Mouse (Mus musculus) neural tube, embryonic 15.5 days (tissue): Measurements from ENCODE around the gene Spns2. TPM values are rescaled to one million over a fixed set of nuclear protein-coding genes. Genes with fewer than 3 reads are reported as not detected.

Experiments
- ATAC-seq: fragments of 200-750 bp; cut with Nextera tagmentation; 2 replicates; pipeline ENCODE4 v1.8.0; 2017; ENCODE audit warnings: mild to moderate bottlenecking, moderate TSS enrichment, moderate library complexity; ENCODE audit not compliant: low FRiP score
- H3K27ac ChIP-seq: fragments of 300-500 bp; sonication (generic); replicated peaks from 2 replicates; pipeline ENCODE4 v1.5.1; 2015; ENCODE audit warnings: mild to moderate bottlenecking, inconsistent platforms
- H3K27me3 ChIP-seq: fragments of 300-500 bp; sonication (generic); replicated peaks from 2 replicates; pipeline ENCODE4 v1.6.1; 2015; ENCODE audit warnings: inconsistent platforms
- H3K36me3 ChIP-seq: fragments of 300-500 bp; sonication (generic); 2 replicates; pipeline ENCODE4 v1.6.1; 2015; ENCODE audit warnings: inconsistent platforms
- H3K4me1 ChIP-seq: fragments of 300-500 bp; sonication (generic); 2 replicates; pipeline ENCODE4 v1.6.1; 2015; ENCODE audit warnings: inconsistent platforms
- H3K4me2 ChIP-seq: fragments of 300-500 bp; sonication (generic); 2 replicates; pipeline ENCODE4 v1.6.1; 2015; ENCODE audit warnings: inconsistent platforms, mild to moderate bottlenecking, moderate library complexity
- H3K4me3 ChIP-seq: fragments of 300-500 bp; sonication (generic); replicated peaks from 2 replicates; pipeline ENCODE4 v1.5.1; 2015; ENCODE audit warnings: mild to moderate bottlenecking, inconsistent platforms
- H3K9ac ChIP-seq: fragments of 300-500 bp; sonication (generic); replicated peaks from 2 replicates; pipeline ENCODE4 v1.6.1; 2015; ENCODE audit warnings: mild to moderate bottlenecking, inconsistent platforms
- H3K9me3 ChIP-seq: fragments of 300-500 bp; sonication (generic); replicated peaks from 2 replicates; pipeline ENCODE4 v1.6.1; 2016; ENCODE audit warnings: inconsistent platforms
- WGBS: fragments of 180-500 bp; shearing (Covaris S2); methylation state at CpG from one replicate; pipeline ENCODE4 v1.1.7; 2015; ENCODE audit warnings: mixed read lengths; 5-methylcytosine and 5-hydroxymethylcytosine counted together
- polyA plus RNA-seq: library from polyadenylated mRNA; unstranded; fragments of >200 nt; fragmentation: Nextera tagmentation; extraction: Ambion mirVana; gene quantifications from 2 replicates; pipeline ENCODE4 v1.2.1, GENCODE M21; 2015

The Spns2 gene
- polyA plus RNA-seq, 1 experiment from 2014 or later: 12.6 TPM

DNA sequence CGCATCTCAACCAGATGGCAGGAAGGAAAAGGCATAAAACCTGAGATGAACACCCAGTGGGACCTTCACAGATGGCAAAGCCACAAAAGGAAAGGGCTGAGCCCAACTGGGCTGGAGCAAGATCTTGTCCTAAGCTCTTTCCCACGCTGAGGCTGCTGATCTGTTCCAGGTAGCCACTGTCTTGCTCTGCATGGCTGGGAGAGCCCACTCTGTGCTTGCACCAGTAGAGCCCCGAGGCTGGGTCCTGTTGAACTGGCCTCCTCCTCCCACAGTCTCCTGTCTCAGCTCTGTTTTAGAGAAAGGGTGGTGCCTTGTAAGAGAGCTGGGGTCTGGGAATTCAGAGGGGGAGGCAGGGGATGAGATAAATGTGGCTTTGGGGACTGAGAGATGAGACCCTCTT, 82.6 kb downstream of the Spns2 start:
- peaks cover 25% of the 10 kb centered on the region for H3K4me1 ChIP-seq
- H3K27me3 ChIP-seq: peaks cover 31% of the 10 kb centered on the region
- 20% methylated on average over 3 of the region's 3 CpGs for WGBS
- no peak overlapping the region for H3K9ac ChIP-seq
- H3K9me3 ChIP-seq: no peaks in the 10 kb centered on the region
- no peak overlapping the region for H3K4me3 ChIP-seq
- H3K4me2 ChIP-seq: no peak overlapping the region
- no peak overlapping the region for H3K27ac ChIP-seq
- no peaks in the 10 kb centered on the region for H3K36me3 ChIP-seq
- no peak for ATAC-seq

DNA sequence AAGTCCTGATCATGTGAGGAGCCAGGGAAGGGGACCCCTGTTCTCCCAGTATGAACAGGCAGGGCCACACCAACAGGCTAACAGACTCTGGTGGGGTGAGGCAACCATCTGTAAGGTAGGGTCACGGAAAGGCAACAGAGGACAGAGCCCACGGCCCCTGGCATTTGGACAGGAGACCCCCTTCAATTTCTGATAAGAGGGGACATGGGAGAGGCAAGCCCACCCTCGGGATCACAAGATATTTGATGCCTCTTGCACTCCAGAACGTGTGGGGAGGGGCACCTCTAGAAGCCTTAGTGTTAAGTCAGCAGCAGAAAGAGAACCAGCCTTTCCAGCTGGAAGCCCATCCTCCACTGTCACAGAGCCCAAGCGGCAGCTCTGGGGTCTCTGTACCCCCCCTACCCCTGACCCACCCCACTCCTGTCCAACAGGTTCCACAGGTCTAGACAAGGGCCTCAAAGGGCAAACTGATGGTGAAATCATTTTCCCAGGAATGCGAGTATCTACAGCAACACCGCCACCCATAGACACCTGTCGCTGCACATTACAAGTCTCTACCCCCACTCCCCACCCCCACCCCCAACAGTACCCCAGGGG, 83.5 kb downstream of the Spns2 start:
- WGBS: 60% methylated on average over 8 of the region's 8 CpGs
- Histone ChIP-seq H3K9me3 (no peaks in the 10 kb centered on the region), H3K27ac (no peak overlapping the region), H3K4me2 (no peak overlapping the region), H3K36me3 (no peaks in the 10 kb centered on the region), H3K4me1 (peaks cover 17% of the 10 kb centered on the region), H3K4me3 (no peak overlapping the region), H3K27me3 (peaks cover 27% of the 10 kb centered on the region), H3K9ac (no peak overlapping the region)
- no peak for ATAC-seq

DNA sequence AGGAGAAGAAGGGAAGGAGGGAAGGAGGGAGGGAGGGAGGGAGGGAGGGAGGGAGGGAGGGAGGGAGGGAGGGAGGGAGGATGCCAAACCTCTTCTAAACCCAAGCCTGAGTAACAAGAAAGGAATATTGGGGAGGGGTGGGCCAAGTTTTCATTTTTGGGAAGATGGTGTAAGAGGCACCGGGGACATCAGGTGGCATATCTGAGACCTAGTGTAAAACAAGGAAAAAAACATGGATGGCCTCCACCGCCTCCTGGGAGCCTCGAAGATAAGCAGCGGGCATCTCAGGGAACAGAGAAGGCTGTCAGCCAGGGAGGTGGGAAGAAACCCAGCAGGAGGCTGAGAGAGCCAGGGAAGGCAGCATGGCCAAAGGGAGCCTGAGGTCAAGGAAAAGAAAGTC, 84.2 kb downstream of the Spns2 start:
- H3K9me3 ChIP-seq: no peaks in the 10 kb centered on the region
- no peaks in the 10 kb centered on the region for H3K36me3 ChIP-seq
- no peak overlapping the region for H3K4me2 ChIP-seq
- WGBS: 73% methylated on average over 4 of the region's 4 CpGs
- H3K4me1 ChIP-seq: peaks cover 10% of the 10 kb centered on the region
- H3K9ac ChIP-seq: no peak overlapping the region
- H3K27me3 ChIP-seq: peaks cover 25% of the 10 kb centered on the region
- ATAC-seq: no peak
- no peak overlapping the region for H3K27ac ChIP-seq
- no peak overlapping the region for H3K4me3 ChIP-seq

DNA sequence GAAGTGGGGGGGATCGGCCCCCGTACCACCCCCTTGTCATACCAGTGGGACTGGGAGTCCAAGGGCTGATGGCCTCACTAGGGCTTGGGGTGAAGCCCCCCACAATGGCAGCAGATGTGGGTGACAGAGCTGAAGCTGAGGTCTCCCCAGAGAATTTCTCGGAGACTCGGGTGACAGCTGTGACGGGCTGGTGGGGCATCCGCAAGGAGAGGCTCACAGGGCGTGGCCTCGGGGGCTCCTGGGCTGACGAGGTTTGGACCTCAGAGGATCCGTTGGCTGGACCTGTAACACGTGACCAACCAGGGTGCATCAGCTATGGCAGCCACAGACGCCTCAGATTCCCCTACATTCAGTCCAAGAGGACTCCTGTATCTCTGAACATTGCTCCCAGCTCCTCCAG, 86.7 kb downstream of the Spns2 start:
- no peak overlapping the region for H3K9ac ChIP-seq
- no peak overlapping the region for H3K4me3 ChIP-seq
- no peak for ATAC-seq
- H3K27ac ChIP-seq: no peak overlapping the region
- no peaks in the 10 kb centered on the region for H3K9me3 ChIP-seq
- H3K4me1 ChIP-seq: no peaks in the 10 kb centered on the region
- H3K4me2 ChIP-seq: no peak overlapping the region
- peaks cover 8% of the 10 kb centered on the region; the same call in 1 of the 2 replicates for H3K27me3 ChIP-seq
- WGBS: 92% methylated on average over 12 of the region's 12 CpGs
- no peaks in the 10 kb centered on the region for H3K36me3 ChIP-seq

DNA sequence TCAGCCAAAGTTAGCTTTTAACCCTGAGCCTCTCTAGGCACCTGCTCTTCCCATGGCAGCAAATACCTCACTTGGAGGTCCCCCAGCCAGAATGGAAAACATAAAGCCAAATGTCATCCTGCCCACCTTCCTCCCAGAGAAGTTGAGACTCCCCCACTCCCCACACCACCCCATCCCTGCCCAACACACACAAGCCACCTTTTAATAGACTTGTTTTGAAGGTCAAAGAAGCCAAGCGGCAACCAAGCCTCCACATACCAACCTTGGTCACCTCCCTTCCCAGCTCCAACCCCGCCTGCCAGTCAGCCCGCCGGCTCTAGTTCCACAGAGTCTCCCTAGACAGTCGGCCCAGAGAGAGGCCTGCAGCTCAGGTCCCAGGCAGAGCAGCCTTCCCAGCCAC, 87.7 kb downstream of the Spns2 start:
- Histone ChIP-seq H3K4me3 (no peak overlapping the region), H3K4me1 (no peaks in the 10 kb centered on the region), H3K27ac (no peak overlapping the region), H3K4me2 (no peak overlapping the region), H3K27me3 (0 out of 2 replicates have a peak, but pooled peaks cover 1% of the 10 kb centered on the region), H3K36me3 (no peaks in the 10 kb centered on the region), H3K9me3 (no peaks in the 10 kb centered on the region), H3K9ac (no peak overlapping the region)
- no peak for ATAC-seq
- 78% methylated on average over 5 of the region's 5 CpGs for WGBS

Other genes starting within 250 kb of the Spns2 start
- gene Slc13a5, start 222.7 kb downstream of the Spns2 start, polyA plus RNA-seq: 1.8 TPM in 2 replicates
- 3.0 and 10.6 TPM in 2 replicates for gene Xaf1, start 188.3 kb downstream of the Spns2 start, polyA plus RNA-seq
- not detected in 2 replicates for gene Fbxo39, start 175.5 kb downstream of the Spns2 start, polyA plus RNA-seq
- gene Tekt1, start 127.5 kb downstream of the Spns2 start, polyA plus RNA-seq: 4.6 and 5.9 TPM in 2 replicates
- gene Smtnl2, start 78.2 kb downstream of the Spns2 start, polyA plus RNA-seq: 10.2 and 16.1 TPM in 2 replicates
- gene Ggt6, start 54.4 kb downstream of the Spns2 start, polyA plus RNA-seq: 1.2 TPM in 1 of 2 replicates, not detected in the other
- gene Mybbp1a, start 48.5 kb downstream of the Spns2 start, polyA plus RNA-seq: 63.1 and 82.7 TPM in 2 replicates
- 0.06 and 1.1 TPM in 2 replicates for gene Spns3, start 60.6 kb upstream of the Spns2 start, polyA plus RNA-seq
- 76.2 and 77.3 TPM in 2 replicates for gene Ube2g1, start 117.4 kb upstream of the Spns2 start, polyA plus RNA-seq
- gene Ankfy1, start 200.1 kb upstream of the Spns2 start, polyA plus RNA-seq: 19.0 and 19.7 TPM in 2 replicates